In genomic region chr6:131382232-131382983, GRCm38 (mm10) we compare ENCODE assay signal across 8 mouse cellular contexts. TPM values are rescaled to one million over a fixed set of nuclear protein-coding genes. Genes with fewer than 3 reads are reported as not detected.
DNase-seq lines count a peak whose midpoint lies in the region; ATAC-seq lines count a peak whose summit lies in the region.

No protein-coding gene starts in this region.

- H3K4me3 ChIP-seq in hindbrain, embryonic 11.5 days (ENCODE audit: low read depth, low read length), result no peak overlapping the region
- no peak overlapping the region for H3K4me3 ChIP-seq in hindbrain, embryonic 10.5 days

- no peak for DNase-seq in hindbrain, embryonic 11.5 days (ENCODE audit: low spot score)
- DNase-seq in hindbrain, embryonic 10.5 days (ENCODE audit: low spot score), result no peak
- DNase-seq in adrenal gland, postnatal 36 days, result peak; percentile 67 to 70
- peak; percentile 86 for DNase-seq in gastrocnemius, adult 18-20 months (ENCODE audit: low spot score)
- DNase-seq in kidney, adult 11 months, result peak; percentile 31
- peak; percentile 62 to 72 for DNase-seq in lung, postnatal 4 days
- DNase-seq in frontal cortex, postnatal 10 days (ENCODE audit: low spot score in 2 of 2), result no peak
- DNase-seq in embryo, embryonic 9.5 days (ENCODE audit: extremely low spot score), result no peak

- no peak overlapping the region for H3K9ac ChIP-seq in hindbrain, embryonic 11.5 days (ENCODE audit: low read depth, low read length)

- WGBS in hindbrain, embryonic 11.5 days, result 60% methylated on average over 14 of the region's 14 CpGs
- WGBS in hindbrain, embryonic 10.5 days, result 66% methylated on average over 14 of the region's 14 CpGs

- H3K9me3 ChIP-seq in hindbrain, embryonic 11.5 days (ENCODE audit: control insufficient read depth, low read length), result no peaks in the 10 kb centered on the region
- H3K9me3 ChIP-seq in hindbrain, embryonic 10.5 days, result no peaks in the 10 kb centered on the region

- no peak overlapping the region for H3K27ac ChIP-seq in hindbrain, embryonic 11.5 days (ENCODE audit: low read depth, low read length)
- H3K27ac ChIP-seq in hindbrain, embryonic 10.5 days, result no peak overlapping the region

- ATAC-seq in hindbrain, embryonic 11.5 days (ENCODE audit: low FRiP score), result 0 out of 2 replicates have a peak, but pooled peaks have one; percentile 23

- H3K4me1 ChIP-seq in hindbrain, embryonic 11.5 days (replicated peaks; ENCODE audit: control insufficient read depth, insufficient read depth, low read length), result no peaks in the 10 kb centered on the region
- peaks cover 37% of the 10 kb centered on the region for H3K4me1 ChIP-seq in hindbrain, embryonic 10.5 days (replicated peaks)

- no peak overlapping the region for H3K4me2 ChIP-seq in hindbrain, embryonic 11.5 days (replicated peaks; ENCODE audit: low read depth, low read length)

- no peaks in the 10 kb centered on the region for H3K36me3 ChIP-seq in hindbrain, embryonic 11.5 days (ENCODE audit: control insufficient read depth, insufficient read depth, low read length)
- peaks cover 39% of the 10 kb centered on the region for H3K36me3 ChIP-seq in hindbrain, embryonic 10.5 days

- no peaks in the 10 kb centered on the region for H3K27me3 ChIP-seq in hindbrain, embryonic 11.5 days (ENCODE audit: control insufficient read depth, insufficient read depth, low read length)
- no peaks in the 10 kb centered on the region for H3K27me3 ChIP-seq in hindbrain, embryonic 10.5 days (ENCODE audit: insufficient read depth, poor library complexity, severe bottlenecking)

RNA-seq across cellular contexts. Expression of gene Ybx3, which starts 5.9 kb away (rescaled TPM):
- 34.4 and 38.8 TPM in 2 replicates for polyA plus RNA-seq in hindbrain, embryonic 11.5 days (2014; fragmentation: Nextera tagmentation; extraction: Ambion mirVana)
- 20.9 and 39.8 TPM in 2 replicates for polyA plus RNA-seq in hindbrain, embryonic 10.5 days (2016; fragmentation: Nextera tagmentation; extraction: Ambion mirVana)
- total RNA-seq in adrenal gland, postnatal 36 days (2021), result 100 to 1,000 TPM; 200 to 230 TPM
- 1,000 to 10,000 TPM; 2,006 to 2,015 TPM for total RNA-seq in gastrocnemius, adult 18-20 months (2021)

RNA-seq across cellular contexts. Expression of gene Styk1, which starts 29.0 kb away (rescaled TPM):
- polyA plus RNA-seq in hindbrain, embryonic 11.5 days (2014; fragmentation: Nextera tagmentation; extraction: Ambion mirVana), result 1.1 TPM in 2 replicates
- polyA plus RNA-seq in hindbrain, embryonic 10.5 days (2016; fragmentation: Nextera tagmentation; extraction: Ambion mirVana), result 0.31 and 0.41 TPM in 2 replicates
- total RNA-seq in adrenal gland, postnatal 36 days (2021), result under 1 TPM; 0.30 to 0.53 TPM
- total RNA-seq in gastrocnemius, adult 18-20 months (2021), result under 1 TPM; 0.64 to 0.71 TPM

Comparison
In these comparisons a context has a peak if more than half of its experiments do, and no peak if none do; other contexts are left out.
1. DNase-seq: peak in adrenal gland, postnatal 36 days (2 of 2), gastrocnemius, adult 18-20 months (single experiment), kidney, adult 11 months (single experiment) and lung, postnatal 4 days (2 of 2); none in hindbrain, embryonic 11.5 days (single experiment), hindbrain, embryonic 10.5 days (single experiment), frontal cortex, postnatal 10 days (0 of 2) and embryo, embryonic 9.5 days (single experiment).
2. RNA of gene Ybx3, which starts 5.9 kb away (total RNA-seq): 2,006 to 2,015 TPM in gastrocnemius, adult 18-20 months; 200 to 230 TPM in adrenal gland, postnatal 36 days; every median in the first group is over 4 times any median in the second.